Mouse (Mus musculus) lung, postnatal 0 days (tissue): ENCODE results near the gene Fmo1. TPM values are rescaled to one million over a fixed set of nuclear protein-coding genes. Genes with fewer than 3 reads are reported as not detected.
A peak's percentile ranks its signal among the peaks of the same experiment; 100 is the strongest.

Experiments
- ATAC-seq: fragments of 200-750 bp; cut with Nextera tagmentation; 2 replicates; pipeline ENCODE4 v1.8.0; 2017; ENCODE audit warnings: moderate library complexity
- DNase-seq: peaks from one replicate; pipeline ENCODE4 v3.0.0-alpha.2; 2016; ENCODE audit warnings: low spot score
- H3K27ac ChIP-seq: fragments of 300-500 bp; sonication (generic); 2 replicates; pipeline ENCODE4 v1.5.1; 2014; ENCODE audit warnings: antibody characterized with exemption, mild to moderate bottlenecking, low read length, mixed read lengths
- H3K27me3 ChIP-seq: fragments of 300-500 bp; sonication (generic); replicated peaks from 2 replicates; pipeline ENCODE4 v1.6.1; 2014; ENCODE audit warnings: low read length, mixed read lengths; ENCODE audit not compliant: insufficient read depth
- H3K36me3 ChIP-seq: fragments of 300-500 bp; sonication (generic); 2 replicates; pipeline ENCODE4 v1.6.1; 2014; ENCODE audit warnings: low read length, mixed read lengths; ENCODE audit not compliant: insufficient read depth
- H3K4me1 ChIP-seq: fragments of 300-500 bp; sonication (generic); 2 replicates; pipeline ENCODE4 v1.6.1; 2014; ENCODE audit warnings: antibody characterized with exemption, low read depth, low read length, mixed read lengths; ENCODE audit not compliant: insufficient read depth
- H3K4me2 ChIP-seq: fragments of 300-500 bp; sonication (generic); replicated peaks from 2 replicates; pipeline ENCODE4 v1.6.1; 2014; ENCODE audit warnings: low read depth, mild to moderate bottlenecking, low read length, moderate library complexity, mixed read lengths
- H3K4me3 ChIP-seq: fragments of 300-500 bp; sonication (generic); 2 replicates; pipeline ENCODE4 v1.5.1; 2014; ENCODE audit warnings: low read depth, low read length
- H3K9ac ChIP-seq: fragments of 300-500 bp; sonication (generic); replicated peaks from 2 replicates; pipeline ENCODE4 v1.6.1; 2014; ENCODE audit warnings: low read depth, mild to moderate bottlenecking
- H3K9me3 ChIP-seq: fragments of 300-500 bp; sonication (generic); 2 replicates; pipeline ENCODE4 v1.6.1; 2016; ENCODE audit warnings: low read length, mixed read lengths
- CTCF ChIP-seq: IDR thresholded peaks from 2 replicates; pipeline ENCODE4 v1.5.1; 2016; ENCODE audit warnings: antibody characterized with exemption, mild to moderate bottlenecking
- EP300 ChIP-seq: IDR thresholded peaks from 2 replicates; pipeline ENCODE4 v1.6.1; 2016; ENCODE audit warnings: antibody characterized with exemption, mild to moderate bottlenecking, control low read depth
- WGBS: fragments of 180-500 bp; shearing (Covaris S2); extraction: QIAGEN DNeasy Blood & Tissue Kit; methylation state at CpG from one replicate; pipeline ENCODE4 v1.1.7; 2014; 5-methylcytosine and 5-hydroxymethylcytosine counted together
- polyA plus RNA-seq: library from polyadenylated mRNA; unstranded; fragments of >200 nt; fragmentation: Nextera tagmentation; extraction: Ambion mirVana; gene quantifications from 2 replicates; pipeline ENCODE4 v1.2.1, GENCODE M21; 2015

Gene Fmo1
- polyA plus RNA-seq, 1 experiment from 2014 or later: 86.4 TPM

DNA sequence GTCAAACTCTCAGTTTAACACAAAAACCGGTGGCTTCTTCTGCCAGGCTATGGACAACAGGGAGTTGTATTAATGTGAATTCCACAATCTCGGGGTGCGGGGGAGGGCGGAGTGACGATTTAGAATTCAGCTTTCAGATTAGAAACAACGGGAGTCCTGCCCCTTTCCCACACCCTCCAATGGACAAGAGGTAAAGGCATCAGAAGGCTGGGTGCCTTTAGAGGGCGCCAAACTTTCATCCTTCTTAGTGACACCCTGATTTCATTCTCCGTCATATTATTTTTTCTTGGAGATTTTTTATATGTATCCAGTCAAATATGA lies 52.6 kb downstream of the Fmo1 start, which contains the start of gene Fmo4:
Gene Fmo4 (minus strand): TSS at position 137 of the 321 bp plus-strand sequence.
- H3K36me3 ChIP-seq: no peaks in the 10 kb centered on the region
- no peaks in the 10 kb centered on the region for H3K4me1 ChIP-seq
- H3K27me3 ChIP-seq: no peaks in the 10 kb centered on the region
- H3K27ac ChIP-seq: no peak within 1 kb of the TSS
- H3K9me3 ChIP-seq: no peaks in the 10 kb centered on the region
- DNase-seq (peak; percentile 83), ATAC-seq (peak; percentile 69)
- H3K4me2 ChIP-seq: peak within 1 kb of the TSS; percentile 38
- TF ChIP-seq CTCF (peak; percentile 67), EP300 (no peak)
- no peak within 1 kb of the TSS for H3K9ac ChIP-seq
- 36% methylated on average over 8 of the region's 8 CpGs for whole genome bisulfite sequencing
- no peak within 1 kb of the TSS for H3K4me3 ChIP-seq

DNA sequence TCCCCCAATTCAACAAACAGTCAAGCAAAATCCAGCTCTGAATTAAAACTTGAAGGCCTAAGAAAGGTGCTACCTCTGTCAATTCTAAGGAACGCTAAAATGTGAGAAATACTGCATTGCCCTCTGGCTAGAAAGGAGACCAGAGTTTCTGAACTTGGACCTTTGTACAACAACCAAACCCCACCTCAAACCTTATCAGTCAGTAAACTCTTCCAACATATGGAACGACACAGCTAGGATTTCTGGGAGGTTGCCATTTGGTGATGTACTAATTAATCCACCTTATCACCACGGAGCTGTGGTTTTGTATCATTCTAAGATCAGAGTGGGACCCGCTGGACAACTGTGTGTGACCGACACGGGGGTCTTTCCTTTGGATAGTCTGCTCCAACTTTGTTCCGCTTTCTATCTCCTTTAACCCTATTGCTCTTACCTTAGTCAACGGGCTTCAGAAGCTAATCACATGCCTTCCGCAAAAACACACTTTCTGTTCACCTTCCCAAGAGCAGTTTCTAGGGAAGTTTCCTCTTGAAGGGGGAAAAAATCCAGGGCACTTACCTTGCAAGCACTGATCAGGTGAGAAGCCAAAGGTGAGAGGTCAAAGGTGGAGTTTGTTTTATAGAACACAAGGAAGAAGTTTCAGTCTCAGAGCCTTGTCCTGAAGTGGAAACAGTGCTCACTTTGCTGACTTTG lies 53.1 kb downstream of the Fmo1 start:
- Histone ChIP-seq H3K9me3 (no peaks in the 10 kb centered on the region), H3K36me3 (no peaks in the 10 kb centered on the region), H3K27me3 (no peaks in the 10 kb centered on the region), H3K9ac (no peak overlapping the region), H3K4me2 (peak overlapping the region; percentile 38), H3K27ac (no peak overlapping the region), H3K4me3 (no peak overlapping the region), H3K4me1 (no peaks in the 10 kb centered on the region)
- DNase-seq: no peak
- WGBS: 76% methylated on average over 9 of the region's 9 CpGs
- ATAC-seq: no peak
- no peak for TF ChIP-seq CTCF

DNA sequence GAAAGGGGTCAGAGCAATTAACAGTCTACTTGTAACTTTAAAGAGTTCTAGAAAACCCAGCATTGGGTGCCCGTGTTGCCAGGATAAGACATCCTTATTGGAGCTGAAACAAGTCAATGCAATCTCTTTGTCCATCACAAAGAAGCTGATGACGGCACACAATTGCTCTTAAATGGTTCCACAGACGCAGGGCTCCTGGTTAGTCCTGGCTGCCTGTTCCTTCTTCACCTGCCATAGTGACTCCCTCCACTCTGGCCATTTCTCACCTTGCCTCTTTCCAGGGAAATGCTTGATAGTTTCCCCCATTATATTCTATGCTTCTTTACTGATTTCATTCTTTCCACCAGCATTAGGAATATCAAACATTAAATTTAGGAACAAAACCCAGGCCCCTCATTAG lies 57.9 kb downstream of the Fmo1 start:
- Histone ChIP-seq H3K9ac (no peak overlapping the region), H3K4me3 (no peak overlapping the region), H3K36me3 (no peaks in the 10 kb centered on the region), H3K4me1 (no peaks in the 10 kb centered on the region), H3K9me3 (no peaks in the 10 kb centered on the region), H3K27ac (no peak overlapping the region), H3K27me3 (no peaks in the 10 kb centered on the region), H3K4me2 (no peak overlapping the region)
- ATAC-seq (no peak), DNase-seq (no peak)
- 82% methylated on average over 3 of the region's 3 CpGs for WGBS
- TF ChIP-seq EP300: no peak
- TF ChIP-seq CTCF: no peak

GRCm38 (mm10) chr1:162807441-162807840 lies 59.0 kb downstream of the Fmo1 start:
- WGBS: 80% methylated on average over 5 of the region's 5 CpGs
- no peaks in the 10 kb centered on the region for H3K4me1 ChIP-seq
- no peak overlapping the region for H3K27ac ChIP-seq
- no peak for TF ChIP-seq CTCF
- TF ChIP-seq EP300: no peak
- no peak overlapping the region for H3K4me2 ChIP-seq
- H3K9ac ChIP-seq: no peak overlapping the region
- H3K36me3 ChIP-seq: no peaks in the 10 kb centered on the region
- no peak for DNase-seq
- no peak for ATAC-seq
- no peaks in the 10 kb centered on the region for H3K27me3 ChIP-seq
- no peaks in the 10 kb centered on the region for H3K9me3 ChIP-seq
- no peak overlapping the region for H3K4me3 ChIP-seq

DNA sequence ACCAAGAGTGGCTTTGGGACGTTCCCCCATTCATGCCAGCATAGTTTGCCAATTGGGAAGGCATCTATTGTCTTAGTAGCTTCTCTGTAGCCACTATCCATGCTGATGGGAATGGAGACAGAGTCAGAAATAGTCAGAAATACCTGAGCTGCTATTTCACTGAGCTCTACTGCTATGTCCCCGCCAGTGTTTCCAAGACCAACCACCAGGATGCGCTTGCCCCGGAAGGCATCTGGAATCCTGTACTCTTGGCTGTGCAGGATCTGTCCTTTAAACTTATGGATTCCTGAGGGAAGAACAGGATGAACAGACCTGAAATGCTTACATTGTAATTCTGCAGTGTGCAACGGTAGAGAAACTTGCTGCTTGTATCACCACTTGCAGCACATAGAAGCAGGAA lies 61.4 kb downstream of the Fmo1 start:
- no peak overlapping the region for H3K4me2 ChIP-seq
- no peaks in the 10 kb centered on the region for H3K27me3 ChIP-seq
- no peak overlapping the region for H3K27ac ChIP-seq
- no peak overlapping the region for H3K4me3 ChIP-seq
- DNase-seq: no peak
- H3K9ac ChIP-seq: no peak overlapping the region
- H3K9me3 ChIP-seq: no peaks in the 10 kb centered on the region
- no peak for TF ChIP-seq EP300
- TF ChIP-seq CTCF: peak; percentile 59
- H3K36me3 ChIP-seq: no peaks in the 10 kb centered on the region
- WGBS: 54% methylated on average over 5 of the region's 5 CpGs
- no peak for ATAC-seq
- no peaks in the 10 kb centered on the region for H3K4me1 ChIP-seq

DNA sequence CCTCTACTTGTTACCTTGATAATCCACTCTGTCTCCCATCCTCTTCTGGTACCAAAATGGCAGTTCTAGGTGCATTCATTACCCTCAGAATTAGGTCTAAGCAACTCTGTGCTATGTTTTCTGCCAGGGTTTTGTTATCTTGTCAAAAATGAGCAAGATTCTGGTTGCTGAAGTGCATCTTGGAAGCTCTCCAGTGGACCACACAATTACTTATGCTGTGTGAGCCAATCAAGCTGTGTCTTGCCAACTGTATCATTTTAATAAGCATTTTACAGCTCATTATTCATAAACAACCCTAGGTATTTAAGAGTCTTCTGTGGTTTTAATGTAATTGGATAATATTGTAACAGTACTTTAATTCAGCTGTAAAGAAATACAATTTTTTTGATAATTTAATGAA lies 70.0 kb downstream of the Fmo1 start:
- no peaks in the 10 kb centered on the region for H3K27me3 ChIP-seq
- DNase-seq: no peak

More for the DNA sequence above, 70.0 kb downstream of the Fmo1 start:
- TF ChIP-seq CTCF: no peak
- TF ChIP-seq EP300: no peak
- Histone ChIP-seq H3K9ac (no peak overlapping the region), H3K9me3 (no peaks in the 10 kb centered on the region), H3K4me2 (no peak overlapping the region), H3K36me3 (no peaks in the 10 kb centered on the region), H3K4me1 (no peaks in the 10 kb centered on the region), H3K27ac (no peak overlapping the region), H3K4me3 (no peak overlapping the region)
- no peak for ATAC-seq
